ENCODE assay signal across 8 mouse cellular contexts in genomic region chr2:32150924-32151659, GRCm38 (mm10). TPM values are rescaled to one million over a fixed set of nuclear protein-coding genes. Genes with fewer than 3 reads are reported as not detected.
DNase-seq lines count a peak whose midpoint lies in the region; ATAC-seq and TF ChIP-seq lines count a peak whose summit lies in the region.

TSS of gene Prrc2b (plus strand) at chr2:32151082.

- H3K27ac ChIP-seq in ES-Bruce4 (ENCODE audit: insufficient read depth, low read length), result peak within 1 kb of the TSS; percentile 5

- no peak for TF ChIP-seq POLR2A in ES-Bruce4 (IDR thresholded peaks at IDR 0.05; ENCODE audit: insufficient read depth, low read length)

- no peaks in the 10 kb centered on the region for H3K9me3 ChIP-seq in ES-Bruce4 (replicated peaks; ENCODE audit: control insufficient read depth, insufficient read depth, low read length, poor library complexity, severe bottlenecking)

- no peaks in the 10 kb centered on the region for H3K27me3 ChIP-seq in ES-Bruce4 (ENCODE audit: control insufficient read depth, insufficient read depth, low read length, poor library complexity, severe bottlenecking)

- peak within 1 kb of the TSS; percentile 78 for H3K4me3 ChIP-seq in ES-Bruce4 (ENCODE audit: low read depth, low read length)

- intact Hi-C loops in heart, postnatal 25 days (cut with DNase I), result loop anchor here (2.0 to 5.0 kb wide), 2 partner anchors 44 to 86 kb away; partner anchors contain the start of gene Pomt1

- peak within 1 kb of the TSS; percentile 100 for H3K9ac ChIP-seq in ES-Bruce4 (ENCODE audit: low read depth, poor library complexity, severe bottlenecking)

- DNase-seq in adrenal gland, postnatal 25 days, result peak; percentile 80
- peak; percentile 39 for DNase-seq in heart, postnatal 25 days (ENCODE audit: low spot score)
- DNase-seq in layer of hippocampus, postnatal 14 days (ENCODE audit: low spot score in 2 of 2), result peak; percentile 49 to 56
- DNase-seq in lung, postnatal 25 days (ENCODE audit: low spot score), result peak; percentile 68
- DNase-seq in ovary, postnatal 36 days (ENCODE audit: low spot score), result peak; percentile 82
- DNase-seq in yolk sac, embryonic 10.5 days (ENCODE audit: low spot score), result peak; percentile 73

- no peaks in the 10 kb centered on the region for H3K36me3 ChIP-seq in ES-Bruce4 (ENCODE audit: control insufficient read depth, insufficient read depth, low read length, poor library complexity, severe bottlenecking)

- peak; percentile 70 for ATAC-seq in erythroid progenitor cell, adult 5-6 weeks (replicated peaks; ENCODE audit: low FRiP score, poor library complexity, severe bottlenecking)

- peaks cover 7% of the 10 kb centered on the region for H3K4me1 ChIP-seq in ES-Bruce4 (ENCODE audit: control insufficient read depth, insufficient read depth, low read length)

- TF ChIP-seq EP300 in ES-Bruce4 (IDR thresholded peaks at IDR 0.05; ENCODE audit: insufficient read depth, low read depth, low read length), result no peak

- no peak for TF ChIP-seq CTCF in ES-Bruce4 (IDR thresholded peaks at IDR 0.05; ENCODE audit: low read depth, low read length)

RNA-seq across cellular contexts. Expression of gene Prrc2b, which starts in this region (rescaled TPM):
- 106 and 112 TPM in 2 replicates for polyA plus RNA-seq in ES-Bruce4 (2011; ENCODE audit: insufficient read depth, insufficient read length, low read depth, missing spikeins)
- total RNA-seq in adrenal gland, postnatal 25 days (2021), result 112 and 128 TPM in 2 replicates
- 19.1 and 26.4 TPM in 2 replicates for total RNA-seq in erythroid progenitor cell, adult 5-6 weeks (2015; ENCODE audit: low replicate concordance)
- total RNA-seq in erythroid progenitor cell, adult 5-6 weeks (2017; ENCODE audit: low replicate concordance), result 11.1 and 25.3 TPM in 2 replicates
- 10 to 100 TPM; 79.0 to 89.8 TPM for total RNA-seq in heart, postnatal 25 days (2021)
- total RNA-seq in layer of hippocampus, postnatal 14 days (2021), result 100 to 1,000 TPM; 253 to 268 TPM

Comparison
In these comparisons a context has a peak if more than half of its experiments do, and no peak if none do; other contexts are left out.
1. Peak in every context shown above with its lines: DNase-seq, ATAC-seq, H3K4me3 ChIP-seq and H3K27ac ChIP-seq.